In the genomic region with DNA sequence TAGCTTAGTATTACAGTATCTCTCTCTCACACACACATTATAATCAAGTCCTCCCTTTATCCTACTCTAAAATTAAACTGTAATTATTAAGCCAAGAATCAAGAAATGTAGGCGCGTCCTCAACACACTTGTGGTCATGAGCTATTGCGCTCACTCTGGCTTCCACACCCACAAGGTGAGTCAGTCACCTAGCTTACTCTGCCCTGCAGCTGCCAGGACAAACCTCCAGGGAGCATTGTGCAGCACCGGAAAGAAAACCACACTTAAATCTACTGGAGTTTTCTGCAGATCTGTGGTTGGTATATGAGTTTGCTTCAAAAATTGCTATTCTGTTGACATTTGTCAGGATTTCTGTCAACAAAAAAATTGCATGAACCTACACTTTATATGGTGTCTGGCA, we compare ENCODE assay signal across 27 mouse cellular contexts.
"Had no signal": no experiment of that assay in that cellular context is flagged by ENCODE, and none has a peak within 500 bp of the region (broad histone marks: within the 10 kb centered on the region; RNA-seq: fewer than 3 reads in every experiment).

No protein-coding gene starts in this region.

- H3K27ac ChIP-seq: gastrocnemius, adult 2 months; heart, adult 2 months; heart, embryonic 13.5 days; heart, embryonic 15.5 days; hindbrain, embryonic 10.5 days; hindbrain, embryonic 12.5 days; hindbrain, embryonic 14.5 days; intestine, embryonic 15.5 days; layer of hippocampus, adult 2 months; left cerebral cortex, adult 2 months; limb, embryonic 13.5 days; limb, embryonic 15.5 days; liver, embryonic 12.5 days had no signal

- DNase-seq: gastrocnemius, adult 2 months; gastrocnemius, postnatal 10 days; gastrocnemius, postnatal 25 days; heart, adult 2 months; heart, postnatal 14 days; heart, postnatal 36 days; kidney, adult 18-20 months; kidney, adult 8-10 months; kidney, postnatal 10 days; kidney, postnatal 25 days; kidney, postnatal 4 days; left cerebral cortex, postnatal 4 days had no signal

- H3K4me1 ChIP-seq: heart, embryonic 13.5 days; heart, embryonic 15.5 days; hindbrain, embryonic 10.5 days; hindbrain, embryonic 12.5 days; intestine, embryonic 15.5 days; limb, embryonic 15.5 days; liver, embryonic 12.5 days had no signal

- H3K27me3 ChIP-seq: heart, embryonic 13.5 days; heart, embryonic 15.5 days; hindbrain, embryonic 12.5 days; intestine, embryonic 15.5 days; limb, embryonic 13.5 days; limb, embryonic 15.5 days; liver, embryonic 12.5 days had no signal

- H3K36me3 ChIP-seq: heart, embryonic 13.5 days; heart, embryonic 15.5 days; hindbrain, embryonic 10.5 days; hindbrain, embryonic 12.5 days; intestine, embryonic 15.5 days; limb, embryonic 13.5 days; limb, embryonic 15.5 days; liver, embryonic 12.5 days had no signal

- ATAC-seq: hindbrain, embryonic 16.5 days; inflammation-experienced regulatory T-cells, adult 6 months; intestine, embryonic 15.5 days; intestine, postnatal 0 days; liver, embryonic 12.5 days had no signal

- H3K4me3 ChIP-seq: gastrocnemius, adult 2 months; heart, adult 2 months; heart, embryonic 13.5 days; heart, embryonic 15.5 days; hindbrain, embryonic 10.5 days; hindbrain, embryonic 12.5 days; intestine, embryonic 15.5 days; layer of hippocampus, adult 2 months; left cerebral cortex, adult 2 months; limb, embryonic 13.5 days; limb, embryonic 15.5 days; liver, embryonic 12.5 days had no signal

- H3K9me3 ChIP-seq: heart, embryonic 13.5 days; heart, embryonic 15.5 days; hindbrain, embryonic 10.5 days; hindbrain, embryonic 12.5 days; intestine, embryonic 15.5 days; limb, embryonic 13.5 days; limb, embryonic 15.5 days; liver, embryonic 12.5 days had no signal

- H3K4me2 ChIP-seq: heart, embryonic 11.5 days; heart, embryonic 13.5 days; heart, embryonic 15.5 days; hindbrain, embryonic 12.5 days; hindbrain, embryonic 14.5 days; intestine, embryonic 15.5 days; limb, embryonic 13.5 days; limb, embryonic 15.5 days; liver, embryonic 12.5 days had no signal

- H3K9ac ChIP-seq: heart, embryonic 13.5 days; heart, embryonic 15.5 days; hindbrain, embryonic 12.5 days; hindbrain, embryonic 14.5 days; intestine, embryonic 15.5 days; limb, embryonic 13.5 days; limb, embryonic 15.5 days; liver, embryonic 12.5 days had no signal
